Comparison of ENCODE assay signal across 16 mouse cellular contexts in the genomic region with DNA sequence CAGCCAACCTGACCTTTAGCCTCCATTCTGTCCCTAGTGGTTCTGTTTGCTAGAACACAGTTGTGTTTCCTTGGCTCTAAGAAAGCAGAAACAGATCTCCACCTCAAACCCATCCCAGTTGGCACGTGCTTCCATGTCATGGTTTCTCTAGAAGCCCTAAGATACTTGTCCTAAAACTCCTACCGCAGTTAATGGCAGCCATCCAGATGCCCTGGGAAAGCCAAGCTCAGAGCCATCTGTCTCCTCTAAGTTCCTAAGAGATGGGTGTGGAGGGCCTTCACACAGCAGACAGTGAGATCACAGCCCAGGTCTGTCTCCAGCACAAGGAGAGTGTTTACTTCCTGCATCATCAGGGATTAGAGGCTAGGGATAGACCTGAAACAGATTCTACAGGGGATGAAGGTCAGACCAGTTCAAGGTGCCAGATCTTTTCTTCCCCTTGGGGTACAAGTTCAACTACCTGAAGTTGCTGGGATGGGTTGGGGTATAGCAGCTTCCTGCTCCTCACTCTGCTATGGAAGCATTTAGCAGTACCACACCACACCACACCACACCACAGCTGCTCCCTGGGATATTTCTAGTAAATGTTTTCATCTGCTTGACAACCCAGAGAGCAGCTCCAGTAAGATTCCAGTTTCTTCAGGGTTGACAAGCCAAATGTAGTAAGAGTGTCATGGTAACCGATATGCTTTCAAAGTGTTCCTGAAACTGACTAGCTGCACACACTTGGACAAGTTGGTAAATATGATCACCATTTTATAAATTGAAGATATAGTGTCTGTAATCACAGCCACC.
DNase-seq lines count a peak whose midpoint lies in the region; ATAC-seq lines count a peak whose summit lies in the region.
"Had no signal": no experiment of that assay in that cellular context is flagged by ENCODE, and none has a peak within 500 bp of the region (broad histone marks: within the 10 kb centered on the region; RNA-seq: fewer than 3 reads in every experiment).

No protein-coding gene starts in this region.

- DNase-seq in gastrocnemius, adult 18-20 months (ENCODE audit: low spot score), result peak; percentile 27
- no peak for DNase-seq in gastrocnemius, postnatal 4 days (ENCODE audit: low spot score in 2 of 2)
- DNase-seq in right cerebral cortex, postnatal 4 days, result peak; percentile 18
- no peak for DNase-seq in right cerebral cortex, postnatal 36 days (ENCODE audit: low spot score in 2 of 2)
- peak; percentile 78 for DNase-seq in cerebellum, adult 9-11 months
- DNase-seq in T-cell, adult 2 months (ENCODE audit: low spot score), result no peak
- DNase-seq in B cell, adult 2 months, result no peak
- DNase-seq: gastrocnemius, postnatal 14 days; kidney, adult 8-10 months; kidney, postnatal 14 days; layer of hippocampus, postnatal 36 days; lung, embryonic 14.5 days; lung, postnatal 36 days had no signal

- no peak for ATAC-seq in megakaryocyte-erythroid progenitor cell, adult 5-6 weeks (replicated peaks; ENCODE audit: low FRiP score, low TSS enrichment, poor library complexity, severe bottlenecking)
- ATAC-seq: forebrain, embryonic 15.5 days; liver, embryonic 12.5 days had no signal

Comparison
In these comparisons a context has a peak if more than half of its experiments do, and no peak if none do; other contexts are left out.
1. DNase-seq: peak in gastrocnemius, adult 18-20 months (single experiment), right cerebral cortex, postnatal 4 days (single experiment) and cerebellum, adult 9-11 months (single experiment); none in gastrocnemius, postnatal 4 days (0 of 2), right cerebral cortex, postnatal 36 days (0 of 2), T-cell, adult 2 months (single experiment) and B cell, adult 2 months (0 of 2).